Mouse (Mus musculus) embryonic facial prominence, embryonic 15.5 days (tissue): Measurements from ENCODE around the gene Sugp1. TPM values are rescaled to one million over a fixed set of nuclear protein-coding genes. Genes with fewer than 3 reads are reported as not detected.
A peak's percentile ranks its signal among the peaks of the same experiment; 100 is the strongest.
"Not testable (repeated sequence)": the region's sequence is repeated elsewhere in the genome, so short reads cannot be mapped to it uniquely, and the experiment has no call there.

Source experiments
- ATAC-seq: fragments of 200-750 bp; cut with Nextera tagmentation; 2 replicates; pipeline ENCODE4 v1.8.0; 2017; ENCODE audit warnings: low read depth, moderate TSS enrichment; ENCODE audit not compliant: insufficient number of reproducible peaks, low FRiP score, low TSS enrichment
- H3K27ac ChIP-seq: fragments of 300-500 bp; sonication (generic); replicated peaks from 2 replicates; pipeline ENCODE4 v1.5.1; 2015; ENCODE audit warnings: mild to moderate bottlenecking, inconsistent platforms
- H3K27me3 ChIP-seq: fragments of 300-500 bp; sonication (generic); 2 replicates; pipeline ENCODE4 v1.6.1; 2015; ENCODE audit warnings: inconsistent platforms
- H3K36me3 ChIP-seq: fragments of 300-500 bp; sonication (generic); 2 replicates; pipeline ENCODE4 v1.6.1; 2015; ENCODE audit warnings: mild to moderate bottlenecking, inconsistent platforms
- H3K4me1 ChIP-seq: fragments of 300-500 bp; sonication (generic); 2 replicates; pipeline ENCODE4 v1.6.1; 2015; ENCODE audit warnings: inconsistent platforms
- H3K4me2 ChIP-seq: fragments of 300-500 bp; sonication (generic); replicated peaks from 2 replicates; pipeline ENCODE4 v1.6.1; 2015; ENCODE audit warnings: mild to moderate bottlenecking, inconsistent platforms
- H3K4me3 ChIP-seq: fragments of 300-500 bp; sonication (generic); replicated peaks from 2 replicates; pipeline ENCODE4 v1.5.1; 2015; ENCODE audit warnings: mild to moderate bottlenecking, inconsistent platforms
- H3K9ac ChIP-seq: fragments of 300-500 bp; sonication (generic); 2 replicates; pipeline ENCODE4 v1.6.1; 2015; ENCODE audit warnings: inconsistent platforms
- H3K9me3 ChIP-seq: fragments of 300-500 bp; sonication (generic); replicated peaks from 2 replicates; pipeline ENCODE4 v1.6.1; 2016; ENCODE audit warnings: inconsistent platforms
- whole genome bisulfite sequencing: fragments of 180-500 bp; shearing (Covaris S2); methylation state at CpG from one replicate; pipeline ENCODE4 v1.1.7; 2015; 5-methylcytosine and 5-hydroxymethylcytosine counted together
- polyA plus RNA-seq: library from polyadenylated mRNA; unstranded; fragments of >200 nt; fragmentation: Nextera tagmentation; extraction: Ambion mirVana; gene quantifications from 2 replicates; pipeline ENCODE4 v1.2.1, GENCODE M21; 2015

Sugp1 gene
- polyA plus RNA-seq, 1 experiment from 2014 or later = 45.1 TPM

DNA sequence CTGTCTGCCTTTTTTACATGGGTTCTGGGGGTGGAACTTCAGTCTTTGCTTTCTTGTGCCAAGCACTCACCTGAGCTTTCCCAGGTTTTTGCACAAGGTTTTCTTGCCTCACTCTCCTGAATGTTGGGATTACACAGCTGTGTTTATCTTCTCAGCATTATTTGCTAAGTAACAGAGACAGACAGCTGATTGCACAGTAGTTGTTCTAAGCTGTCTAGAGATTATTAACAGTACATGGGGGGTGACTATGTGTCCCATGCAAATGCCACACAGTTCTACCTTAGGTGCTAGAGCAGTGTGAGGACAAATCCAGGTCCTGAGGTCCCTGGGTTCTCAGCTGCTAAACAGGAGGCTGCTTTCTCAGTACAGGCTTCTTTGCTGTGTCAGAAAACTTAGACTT, 7.0 kb downstream of the Sugp1 start:
- Histone ChIP-seq H3K4me2 (no peak overlapping the region), H3K27ac (no peak overlapping the region), H3K4me1 (peaks cover 11% of the 10 kb centered on the region; the same call in 1 of the 2 replicates), H3K9me3 (no peaks in the 10 kb centered on the region), H3K27me3 (no peaks in the 10 kb centered on the region), H3K9ac (no peak overlapping the region), H3K36me3 (peaks cover 46% of the 10 kb centered on the region), H3K4me3 (no peak overlapping the region)
- ATAC-seq = no peak

DNA sequence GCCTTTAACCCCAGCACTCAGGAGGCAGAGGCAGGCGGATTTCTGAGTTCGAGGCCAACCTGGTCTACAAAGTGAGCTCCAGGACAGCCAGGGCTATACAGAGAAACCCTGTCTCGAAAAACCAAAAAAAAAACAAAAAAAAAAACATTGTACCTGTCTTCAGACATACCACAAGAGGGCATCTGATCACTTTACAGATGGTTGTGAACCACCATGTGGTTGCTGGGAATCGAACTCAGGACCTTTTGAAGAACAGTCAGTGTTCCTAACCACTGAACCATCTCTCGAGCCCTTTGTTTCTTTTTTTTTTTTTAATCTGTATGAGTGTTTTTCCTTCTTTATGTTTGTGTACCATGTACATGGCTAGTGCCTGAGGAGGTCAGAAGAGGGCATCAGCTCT, 7.8 kb downstream of the Sugp1 start:
- H3K27me3 ChIP-seq, H3K4me2 ChIP-seq, ATAC-seq, H3K4me3 ChIP-seq, H3K27ac ChIP-seq, H3K9ac ChIP-seq, H3K9me3 ChIP-seq: not testable (repeated sequence)
- WGBS = 91% methylated on average over 5 of the region's 5 CpGs
- peaks cover 11% of the 10 kb centered on the region; the same call in 1 of the 2 replicates for H3K4me1 ChIP-seq
- peaks cover 54% of the 10 kb centered on the region for H3K36me3 ChIP-seq

DNA sequence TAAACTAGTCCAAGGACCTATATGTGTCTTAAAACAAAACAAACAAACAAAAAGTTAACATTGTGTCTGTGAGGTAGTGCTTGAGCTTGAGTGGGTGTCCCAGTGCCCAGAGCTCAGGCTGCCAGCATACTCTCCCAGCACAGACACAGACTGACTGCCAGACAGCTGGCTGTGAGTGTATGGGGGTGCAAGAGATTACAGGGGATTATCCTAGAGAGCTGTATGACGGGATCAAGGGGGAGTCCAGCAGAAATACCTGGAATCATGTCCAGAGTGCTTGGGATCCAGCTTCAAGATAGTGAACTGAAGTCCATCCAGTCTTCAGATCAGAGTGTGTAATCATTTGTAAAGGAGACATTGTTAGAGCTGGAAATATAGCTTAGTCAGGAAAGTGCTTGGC, 15.1 kb downstream of the Sugp1 start:
- WGBS = 60% methylated on average over 1 of the region's 1 CpGs
- H3K36me3 ChIP-seq = peaks cover 83% of the 10 kb centered on the region
- no peak overlapping the region for H3K9ac ChIP-seq
- H3K4me2 ChIP-seq = no peak overlapping the region
- no peaks in the 10 kb centered on the region for H3K27me3 ChIP-seq
- H3K4me1 ChIP-seq = no peaks in the 10 kb centered on the region
- ATAC-seq = no peak
- H3K4me3 ChIP-seq = no peak overlapping the region
- no peaks in the 10 kb centered on the region for H3K9me3 ChIP-seq
- H3K27ac ChIP-seq = no peak overlapping the region

DNA sequence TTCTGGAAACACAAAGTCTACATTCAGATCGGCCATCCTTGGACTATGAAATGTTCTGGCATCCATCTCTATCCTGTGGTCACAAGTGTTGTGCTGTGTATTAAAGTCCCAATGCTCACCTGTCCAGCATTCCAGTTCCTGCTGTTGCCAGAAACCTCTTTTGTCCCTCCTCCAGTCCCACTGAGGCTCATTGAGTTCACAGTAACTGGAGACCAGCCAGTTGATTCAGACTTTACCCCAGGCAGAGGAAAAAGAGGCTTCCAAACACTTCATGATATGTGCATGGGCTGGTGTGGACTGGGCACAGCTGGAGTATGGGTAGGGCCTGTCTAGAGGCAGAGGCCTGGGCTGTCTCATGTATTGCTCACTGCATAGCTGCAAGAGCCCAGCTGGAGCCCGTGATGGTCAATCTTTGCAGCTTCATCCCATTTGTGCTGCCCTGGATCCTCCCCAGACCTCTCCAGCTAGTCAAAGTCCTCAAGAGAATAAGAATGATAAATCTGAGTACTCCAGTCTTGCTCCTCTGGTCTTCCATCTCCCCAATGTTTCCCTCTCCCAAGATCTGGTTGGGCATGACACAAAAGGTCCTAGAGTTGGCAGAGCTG, 29.3 kb downstream of the Sugp1 start:
- H3K4me1 ChIP-seq = peaks cover 5% of the 10 kb centered on the region; the same call in 1 of the 2 replicates
- no peak overlapping the region for H3K4me3 ChIP-seq
- WGBS = 89% methylated on average over 2 of the region's 2 CpGs
- H3K4me2 ChIP-seq = no peak overlapping the region; the same call in 1 of the 2 replicates
- H3K36me3 ChIP-seq = peaks cover 50% of the 10 kb centered on the region
- H3K9me3 ChIP-seq = no peaks in the 10 kb centered on the region
- H3K27me3 ChIP-seq = no peaks in the 10 kb centered on the region
- no peak overlapping the region for H3K27ac ChIP-seq
- no peak for ATAC-seq
- no peak overlapping the region for H3K9ac ChIP-seq

DNA sequence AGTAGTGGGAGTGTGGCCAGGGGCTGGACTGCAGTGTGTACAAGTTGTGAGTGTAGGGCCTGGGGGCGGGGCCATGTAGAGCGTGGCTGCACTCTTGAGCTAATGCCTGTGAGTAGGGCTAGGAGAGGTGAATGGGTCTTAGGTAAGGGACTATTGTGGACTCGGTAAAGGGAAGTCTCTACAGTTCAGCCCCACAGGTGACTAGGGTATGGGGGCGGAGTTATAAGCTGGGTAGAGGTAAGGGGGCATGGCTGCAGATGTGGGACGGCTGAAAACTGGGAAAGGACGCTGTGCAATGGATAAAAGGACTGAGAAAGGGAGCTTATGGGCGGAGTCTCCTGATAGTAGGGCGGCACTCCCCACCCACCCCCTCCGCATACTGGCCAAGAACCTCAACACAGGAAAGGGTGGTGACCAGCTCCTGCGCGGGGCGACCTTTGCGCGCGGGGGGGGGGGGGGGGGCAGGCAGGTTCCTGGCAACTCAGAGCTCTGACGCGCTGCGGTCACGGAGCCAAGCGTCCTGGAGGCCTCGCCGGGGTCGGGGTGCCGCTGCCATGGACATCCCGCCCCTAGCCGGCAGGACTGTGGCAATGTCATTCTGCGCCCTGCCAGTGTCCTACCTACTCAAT, 29.9 kb downstream of the Sugp1 start, which contains the start of gene Tm6sf2:
Gene Tm6sf2 (plus strand): TSS at position 484 of the 629 bp plus-strand sequence.
- Histone ChIP-seq H3K4me2 (peak within 1 kb of the TSS; percentile 40), H3K4me3 (peak within 1 kb of the TSS; percentile 6; the same call in 1 of the 2 replicates), H3K27me3 (no peaks in the 10 kb centered on the region), H3K4me1 (peaks cover 5% of the 10 kb centered on the region; the same call in 1 of the 2 replicates), H3K36me3 (peaks cover 44% of the 10 kb centered on the region), H3K9ac (no peak within 1 kb of the TSS), H3K27ac (no peak within 1 kb of the TSS), H3K9me3 (no peaks in the 10 kb centered on the region)
- 17% methylated on average over 21 of the region's 27 CpGs for WGBS
- peak; percentile 45 for ATAC-seq

DNA sequence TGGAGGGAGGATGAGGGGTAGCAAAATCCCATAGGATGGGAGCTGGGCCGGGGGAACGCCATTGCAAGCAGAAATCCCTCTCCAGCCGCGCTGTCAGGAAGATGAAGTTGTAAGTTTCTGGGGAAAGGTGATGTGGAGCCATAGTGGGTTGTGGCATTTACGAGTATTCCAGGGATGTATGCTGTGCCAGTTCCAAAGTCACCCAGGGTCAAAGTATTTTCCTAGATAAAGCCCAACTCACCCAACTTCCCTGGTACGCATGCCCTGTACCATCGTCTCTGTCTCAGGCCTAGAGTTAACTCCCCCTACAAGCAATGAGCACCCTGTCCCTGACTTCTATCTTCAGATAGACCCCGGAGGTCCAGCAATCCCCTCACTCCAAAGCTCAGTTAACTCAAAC, 30.5 kb downstream of the Sugp1 start:
- WGBS = 57% methylated on average over 8 of the region's 8 CpGs
- Histone ChIP-seq H3K4me1 (peaks cover 5% of the 10 kb centered on the region; the same call in 1 of the 2 replicates), H3K36me3 (peaks cover 38% of the 10 kb centered on the region), H3K4me2 (peak overlapping the region; percentile 40), H3K9ac (no peak overlapping the region), H3K27me3 (no peaks in the 10 kb centered on the region), H3K9me3 (no peaks in the 10 kb centered on the region), H3K27ac (no peak overlapping the region), H3K4me3 (peak overlapping the region; percentile 6; the same call in 1 of the 2 replicates)
- ATAC-seq = no peak

DNA sequence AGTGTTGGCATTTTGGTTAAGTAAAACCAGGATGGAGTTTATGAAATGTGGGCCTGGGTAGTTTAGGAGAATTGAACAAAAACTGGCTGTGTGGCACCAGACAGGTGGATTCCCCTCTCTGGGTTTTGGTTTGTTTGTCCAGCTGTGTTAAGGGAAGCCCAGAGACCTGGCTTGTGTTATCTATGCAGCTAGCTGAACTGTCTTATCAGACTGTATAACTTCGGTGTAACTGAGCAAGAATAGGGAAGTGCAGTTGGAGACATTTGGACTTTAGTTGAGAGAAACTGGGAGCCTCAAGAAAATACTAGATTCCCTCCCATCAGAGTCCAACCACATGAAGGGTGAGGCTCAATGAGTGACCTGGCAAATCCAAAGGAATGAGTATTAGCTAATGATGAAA, 31.1 kb downstream of the Sugp1 start:
- no peak for ATAC-seq
- H3K27me3 ChIP-seq = no peaks in the 10 kb centered on the region
- 83% methylated on average over 1 of the region's 1 CpGs for WGBS

DNA sequence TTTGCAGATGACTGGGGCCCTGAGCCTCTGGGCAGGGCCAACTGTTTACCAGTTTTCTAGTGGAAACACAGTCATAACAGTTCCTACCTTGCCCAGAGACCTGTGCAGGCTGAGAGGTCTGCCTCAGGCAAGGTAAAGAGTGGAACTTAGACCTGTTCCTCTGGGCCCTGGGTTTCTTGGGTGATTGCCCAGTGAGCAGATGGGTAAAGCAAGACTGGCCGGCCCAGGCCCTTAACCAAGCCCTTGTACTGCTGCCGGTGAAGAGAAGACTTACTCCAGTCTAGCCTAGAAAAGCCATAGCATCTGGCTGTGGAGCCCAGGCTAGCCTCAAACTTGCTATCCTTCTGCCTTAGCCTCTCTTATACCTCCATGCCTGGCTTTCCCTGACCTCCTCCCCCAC, 39.4 kb downstream of the Sugp1 start:
- H3K4me2 ChIP-seq = no peak overlapping the region
- no peak for ATAC-seq
- H3K4me1 ChIP-seq = peaks cover 23% of the 10 kb centered on the region
- no peaks in the 10 kb centered on the region for H3K36me3 ChIP-seq
- H3K9me3 ChIP-seq = no peaks in the 10 kb centered on the region
- peaks cover 55% of the 10 kb centered on the region for H3K27me3 ChIP-seq
- H3K9ac ChIP-seq = no peak overlapping the region
- H3K4me3 ChIP-seq = no peak overlapping the region
- WGBS = 72% methylated on average over 2 of the region's 2 CpGs
- H3K27ac ChIP-seq = no peak overlapping the region

More for the DNA sequence above, 31.1 kb downstream of the Sugp1 start:
- H3K36me3 ChIP-seq = peaks cover 33% of the 10 kb centered on the region
- H3K9me3 ChIP-seq = no peaks in the 10 kb centered on the region
- no peak overlapping the region for H3K9ac ChIP-seq
- H3K4me2 ChIP-seq = no peak overlapping the region
- no peak overlapping the region for H3K4me3 ChIP-seq
- H3K27ac ChIP-seq = no peak overlapping the region
- peaks cover 5% of the 10 kb centered on the region; the same call in 1 of the 2 replicates for H3K4me1 ChIP-seq

DNA sequence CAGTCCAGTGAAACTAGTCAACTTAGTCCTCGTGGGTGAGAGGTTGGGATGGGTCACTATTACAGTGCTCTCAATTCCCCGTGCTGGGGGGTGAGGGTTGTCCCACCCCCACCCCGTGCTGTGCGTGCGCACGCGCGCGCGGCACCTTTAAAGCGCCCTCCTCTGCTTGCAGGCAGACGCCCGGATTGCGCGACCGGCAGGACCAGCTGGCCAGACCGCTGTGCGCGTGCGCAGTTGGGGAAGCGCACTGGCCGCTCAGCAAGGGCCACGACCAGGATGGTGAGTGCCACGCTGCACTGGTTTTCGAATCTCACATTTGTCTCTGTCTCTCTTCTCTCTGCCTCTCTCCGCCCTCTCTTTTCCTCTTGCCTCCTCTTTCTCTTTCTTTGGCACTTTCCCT, 40.7 kb downstream of the Sugp1 start, which contains the start of gene Hapln4:
Gene Hapln4 (plus strand): TSS at position 173 of the 400 bp plus-strand sequence.
- Histone ChIP-seq H3K4me2 (peak within 1 kb of the TSS; percentile 66), H3K9me3 (no peaks in the 10 kb centered on the region), H3K27me3 (peaks cover 68% of the 10 kb centered on the region), H3K36me3 (no peaks in the 10 kb centered on the region), H3K27ac (no peak within 1 kb of the TSS), H3K4me1 (peaks cover 29% of the 10 kb centered on the region), H3K9ac (peak within 1 kb of the TSS; percentile 6; the same call in 1 of the 2 replicates), H3K4me3 (peak within 1 kb of the TSS; percentile 40)
- no peak for ATAC-seq
- WGBS = under 1% methylated on average over 26 of the region's 26 CpGs

DNA sequence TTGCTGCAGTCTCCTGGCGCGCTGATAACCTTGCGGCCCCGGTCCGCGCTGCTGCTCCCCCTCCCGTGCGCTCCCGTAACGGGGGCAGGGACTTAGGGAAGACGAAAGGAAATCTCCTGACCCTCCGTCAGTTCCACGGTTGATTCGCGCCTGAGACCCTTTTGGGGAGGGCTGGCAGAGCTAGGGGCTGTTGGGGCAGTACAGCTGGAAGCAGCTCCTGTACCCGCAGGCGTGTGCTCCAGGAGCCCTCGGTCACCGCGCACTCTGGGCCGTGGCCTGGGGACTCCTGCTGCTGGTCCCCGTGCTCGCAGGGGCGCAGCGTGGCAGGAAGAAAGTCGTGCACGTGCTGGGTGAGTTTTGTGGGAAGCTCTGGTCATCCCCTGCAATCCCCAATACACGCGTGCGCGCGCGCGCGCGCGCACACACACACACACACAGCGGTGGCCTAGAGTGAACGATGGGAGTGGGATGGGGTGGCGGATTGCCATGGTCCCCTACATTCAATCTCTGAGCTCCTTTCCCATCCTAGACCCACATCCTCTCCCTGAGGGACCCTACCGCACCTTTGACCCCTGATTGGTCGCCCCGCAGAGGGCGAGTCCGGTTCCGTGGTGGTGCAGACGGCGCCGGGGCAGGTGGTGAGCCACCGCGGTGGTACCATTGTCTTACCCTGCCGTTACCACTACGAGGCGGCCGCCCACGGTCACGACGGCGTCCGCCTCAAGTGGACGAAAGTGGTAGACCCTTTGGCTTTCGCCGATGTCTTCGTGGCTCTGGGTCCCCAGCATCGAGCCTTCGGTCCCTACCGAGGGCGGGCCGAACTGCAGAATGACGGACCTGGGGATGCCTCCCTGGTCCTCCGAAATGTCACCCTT, 41.8 kb downstream of the Sugp1 start:
- no peak; the same call in 1 of the 2 replicates for ATAC-seq
- Histone ChIP-seq H3K9ac (peak overlapping the region; percentile 6; the same call in 1 of the 2 replicates), H3K27me3 (peaks cover 79% of the 10 kb centered on the region), H3K9me3 (no peaks in the 10 kb centered on the region), H3K27ac (no peak overlapping the region), H3K4me1 (peaks cover 30% of the 10 kb centered on the region), H3K4me3 (peak overlapping the region; percentile 40), H3K4me2 (peak overlapping the region; percentile 66), H3K36me3 (no peaks in the 10 kb centered on the region)
- 2% methylated on average over 71 of the region's 71 CpGs for WGBS

DNA sequence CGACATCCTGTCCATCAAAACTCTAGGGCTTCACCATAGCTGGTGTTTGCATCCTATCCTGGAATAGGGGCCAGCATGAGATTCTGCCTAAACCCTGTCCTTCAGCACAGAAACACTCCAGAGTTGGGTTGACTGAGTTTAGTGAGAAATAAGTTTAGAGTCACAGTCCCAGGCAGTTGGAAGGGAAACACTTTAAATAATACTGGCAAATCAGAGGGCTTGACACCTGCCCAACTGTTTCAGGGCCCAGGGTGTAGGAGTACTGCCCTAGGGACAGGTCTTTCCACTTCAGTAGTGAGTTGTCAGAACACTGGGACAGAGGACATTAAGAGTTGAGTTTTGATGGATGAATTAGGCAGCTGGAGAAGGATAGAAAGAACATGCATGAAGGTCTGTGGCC, 43.5 kb downstream of the Sugp1 start:
- ATAC-seq = no peak
- no peak overlapping the region for H3K4me2 ChIP-seq
- no peak overlapping the region for H3K4me3 ChIP-seq
- H3K36me3 ChIP-seq = no peaks in the 10 kb centered on the region
- peaks cover 93% of the 10 kb centered on the region for H3K27me3 ChIP-seq
- no peak overlapping the region for H3K27ac ChIP-seq
- WGBS = 39% methylated on average over 1 of the region's 1 CpGs
- no peaks in the 10 kb centered on the region for H3K9me3 ChIP-seq
- no peak overlapping the region for H3K9ac ChIP-seq
- peaks cover 30% of the 10 kb centered on the region for H3K4me1 ChIP-seq
